Mouse (Mus musculus): ENCODE measurements at regions not wholly inside any gene's neighbourhood (a gene's known extent, or its start where the extent isn't known, plus 50 kb on each side); places are given as distances from the start of the nearest gene placed in this dataset.

DNA sequence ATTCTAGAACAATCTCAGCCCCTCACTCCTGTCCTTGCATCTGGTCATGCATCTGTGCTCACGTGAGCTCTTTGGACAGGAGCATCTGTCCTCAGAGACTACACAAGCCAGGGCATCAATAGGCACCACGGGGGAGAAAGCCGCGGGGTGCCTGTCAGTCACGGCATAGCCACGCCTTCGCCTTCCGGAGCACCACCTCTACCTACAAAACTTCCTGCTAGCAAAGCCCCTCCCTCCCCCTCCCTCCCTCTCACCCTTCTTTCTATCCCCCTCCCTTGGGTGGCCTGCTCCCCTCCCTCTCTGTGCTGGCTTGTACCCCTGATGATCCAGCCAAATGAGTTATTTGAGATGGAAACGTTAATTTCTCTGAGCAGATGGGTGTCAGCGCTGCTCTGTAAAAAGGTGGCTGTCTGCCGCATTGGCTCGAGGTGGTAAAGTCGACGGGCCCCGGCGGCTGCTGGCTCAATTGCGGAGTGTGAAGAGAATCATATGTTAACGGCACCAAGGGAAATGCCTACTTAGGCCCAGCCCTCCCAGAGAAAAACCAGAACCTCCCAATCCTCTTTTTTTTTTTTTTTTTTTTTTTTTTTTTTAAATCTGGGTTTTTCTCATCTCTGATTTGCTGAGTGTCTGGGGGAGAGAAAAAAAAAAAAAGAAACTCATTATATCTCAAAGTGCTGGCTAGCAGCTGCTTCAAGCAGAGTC lies 82.0 kb downstream of the 2410131K14Rik start:
- H3K27me3 ChIP-seq (ENCODE audit: insufficient read depth, low read length), result peaks cover 4% of the 10 kb centered on the region; the same call in 1 of the 2 replicates
- no peaks in the 10 kb centered on the region for H3K9me3 ChIP-seq (replicated peaks)
- DNase-seq (ENCODE audit: low spot score) (no peak), ATAC-seq (ENCODE audit: extremely low read depth, insufficient number of reproducible peaks, low FRiP score, poor library complexity, severe bottlenecking) (no peak)
- peaks cover 5% of the 10 kb centered on the region; the same call in 1 of the 2 replicates for H3K4me1 ChIP-seq (ENCODE audit: insufficient read depth, low read depth, low read length)
- no peaks in the 10 kb centered on the region for H3K36me3 ChIP-seq (replicated peaks)
- H3K4me3 ChIP-seq (ENCODE audit: low read depth, low read length), result no peak overlapping the region
- no peak for TF ChIP-seq CTCF (IDR thresholded peaks at IDR 0.05; ENCODE audit: low read depth, low read length)
- no peak for TF ChIP-seq POLR2AphosphoS5 (IDR thresholded peaks at IDR 0.05; ENCODE audit: insufficient replicate concordance, low read depth, low read length)
- TF ChIP-seq GATA2 (IDR thresholded peaks at IDR 0.05; ENCODE audit: borderline replicate concordance, low read depth, low read length), result no peak
- no peak for TF ChIP-seq GATA1 (IDR thresholded peaks at IDR 0.05; ENCODE audit: borderline replicate concordance, low read length)
- no peak for TF ChIP-seq TAL1 (conservative IDR thresholded peaks at IDR 0.05; ENCODE audit: low read depth, low read length)

DNA sequence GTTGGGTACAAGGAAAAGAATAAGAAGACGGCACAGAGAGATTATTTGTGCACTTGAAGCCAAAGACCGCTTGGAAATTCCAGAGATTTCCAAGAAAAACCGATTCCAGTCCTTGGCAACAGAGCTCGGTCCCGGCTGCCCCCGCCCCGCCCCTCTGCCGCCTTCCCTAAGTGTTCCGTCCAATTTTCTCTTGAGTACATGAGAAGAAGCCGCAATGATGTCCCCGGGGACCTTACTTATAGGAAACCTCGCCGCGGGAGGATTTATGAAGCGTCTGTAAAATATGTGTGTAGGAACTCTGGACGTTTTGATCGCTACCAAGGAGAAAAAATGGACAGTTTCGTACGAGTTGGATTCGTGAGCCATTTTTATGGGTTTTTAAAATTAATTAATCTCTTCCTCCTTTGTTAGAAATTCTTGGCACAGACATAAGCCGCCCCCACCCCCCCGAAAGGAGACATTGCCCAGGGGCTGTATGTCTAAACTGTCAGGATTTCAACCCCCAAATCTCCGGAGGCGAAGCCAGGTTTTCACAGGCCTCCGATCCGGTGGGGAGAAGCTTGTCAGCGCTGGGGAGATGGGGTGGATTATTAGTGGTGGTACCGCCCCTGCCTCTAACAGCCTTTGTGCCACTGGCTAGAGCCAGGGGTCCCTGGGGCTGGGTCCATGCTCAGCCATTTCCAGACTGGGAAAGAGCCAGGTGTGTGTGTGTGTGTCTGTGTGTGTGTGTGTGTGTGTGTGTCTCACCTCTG lies 83.1 kb downstream of the 2410131K14Rik start:
- Histone ChIP-seq H3K4me3 (ENCODE audit: low read depth, low read length) (no peak overlapping the region), H3K36me3 (replicated peaks) (no peaks in the 10 kb centered on the region), H3K27me3 (ENCODE audit: insufficient read depth, low read length) (peaks cover 6% of the 10 kb centered on the region; the same call in 1 of the 2 replicates), H3K9me3 (replicated peaks) (no peaks in the 10 kb centered on the region), H3K4me1 (ENCODE audit: insufficient read depth, low read depth, low read length) (peaks cover 5% of the 10 kb centered on the region; the same call in 1 of the 2 replicates)
- TF ChIP-seq TAL1 (conservative IDR thresholded peaks at IDR 0.05; ENCODE audit: low read depth, low read length) (no peak), POLR2AphosphoS5 (IDR thresholded peaks at IDR 0.05; ENCODE audit: insufficient replicate concordance, low read depth, low read length) (no peak), CTCF (IDR thresholded peaks at IDR 0.05; ENCODE audit: low read depth, low read length) (no peak), GATA1 (IDR thresholded peaks at IDR 0.05; ENCODE audit: borderline replicate concordance, low read length) (no peak), GATA2 (IDR thresholded peaks at IDR 0.05; ENCODE audit: borderline replicate concordance, low read depth, low read length) (no peak)
- ATAC-seq (ENCODE audit: extremely low read depth, insufficient number of reproducible peaks, low FRiP score, poor library complexity, severe bottlenecking), result no peak
- no peak for DNase-seq (ENCODE audit: low spot score)

DNA sequence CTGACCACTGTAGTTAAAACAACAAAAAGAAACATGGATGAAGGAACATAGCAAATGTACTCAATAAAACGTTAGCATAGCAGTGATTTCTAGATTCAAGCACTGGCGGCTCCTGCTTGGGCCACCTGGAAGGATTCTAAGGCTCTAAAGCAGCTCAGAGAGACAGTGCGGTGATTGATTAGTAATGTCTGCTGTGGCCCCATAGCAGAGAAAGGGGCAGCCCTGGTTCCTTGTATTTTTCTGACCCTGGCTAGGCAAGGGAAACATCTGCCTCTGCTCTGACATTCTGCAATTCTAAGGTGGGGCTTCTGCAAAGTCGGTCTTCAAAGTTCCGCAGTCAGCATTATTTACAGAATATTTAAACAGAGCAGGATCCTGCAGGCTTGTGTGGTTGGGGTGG lies 84.1 kb downstream of the 2410131K14Rik start:
- no peaks in the 10 kb centered on the region for H3K9me3 ChIP-seq (replicated peaks)
- H3K27me3 ChIP-seq (ENCODE audit: insufficient read depth, low read length), result peaks cover 7% of the 10 kb centered on the region; the same call in 1 of the 2 replicates
- DNase-seq (ENCODE audit: low spot score) (no peak), ATAC-seq (ENCODE audit: extremely low read depth, insufficient number of reproducible peaks, low FRiP score, poor library complexity, severe bottlenecking) (no peak)
- no peaks in the 10 kb centered on the region for H3K36me3 ChIP-seq (replicated peaks)
- H3K4me1 ChIP-seq (ENCODE audit: insufficient read depth, low read depth, low read length), result peaks cover 5% of the 10 kb centered on the region; the same call in 1 of the 2 replicates
- H3K4me3 ChIP-seq (ENCODE audit: low read depth, low read length), result no peak overlapping the region
- TF ChIP-seq CTCF (IDR thresholded peaks at IDR 0.05; ENCODE audit: low read depth, low read length) (no peak), TAL1 (conservative IDR thresholded peaks at IDR 0.05; ENCODE audit: low read depth, low read length) (no peak), POLR2AphosphoS5 (IDR thresholded peaks at IDR 0.05; ENCODE audit: insufficient replicate concordance, low read depth, low read length) (no peak), GATA2 (IDR thresholded peaks at IDR 0.05; ENCODE audit: borderline replicate concordance, low read depth, low read length) (no peak), GATA1 (IDR thresholded peaks at IDR 0.05; ENCODE audit: borderline replicate concordance, low read length) (no peak)

DNA sequence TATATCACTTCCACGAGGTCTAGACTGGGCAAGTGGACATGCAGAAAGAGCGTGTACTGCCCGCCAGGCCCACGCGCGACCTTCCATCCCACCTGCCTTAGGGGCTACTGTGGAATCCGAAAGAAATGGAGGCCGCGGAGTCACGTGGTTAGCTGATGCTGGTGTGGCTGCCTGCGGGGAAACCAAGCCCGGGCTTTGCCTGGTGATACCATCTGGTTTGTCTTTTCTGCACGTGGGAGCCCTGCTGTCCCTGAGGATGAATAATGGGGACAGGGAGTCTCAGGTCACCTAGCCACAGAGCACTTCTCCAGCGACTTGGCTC lies 86.2 kb downstream of the 2410131K14Rik start:
- no peak for ATAC-seq (ENCODE audit: extremely low read depth, insufficient number of reproducible peaks, low FRiP score, poor library complexity, severe bottlenecking)
- DNase-seq (ENCODE audit: low spot score), result no peak
- H3K4me1 ChIP-seq (ENCODE audit: insufficient read depth, low read depth, low read length), result peaks cover 5% of the 10 kb centered on the region; the same call in 1 of the 2 replicates
- no peak overlapping the region for H3K4me3 ChIP-seq (ENCODE audit: low read depth, low read length)
- no peaks in the 10 kb centered on the region for H3K36me3 ChIP-seq (replicated peaks)
- TF ChIP-seq CTCF (IDR thresholded peaks at IDR 0.05; ENCODE audit: low read depth, low read length) (no peak), GATA1 (IDR thresholded peaks at IDR 0.05; ENCODE audit: borderline replicate concordance, low read length) (no peak), POLR2AphosphoS5 (IDR thresholded peaks at IDR 0.05; ENCODE audit: insufficient replicate concordance, low read depth, low read length) (no peak), TAL1 (conservative IDR thresholded peaks at IDR 0.05; ENCODE audit: low read depth, low read length) (no peak), GATA2 (IDR thresholded peaks at IDR 0.05; ENCODE audit: borderline replicate concordance, low read depth, low read length) (no peak)
- peaks cover 7% of the 10 kb centered on the region; the same call in 1 of the 2 replicates for H3K27me3 ChIP-seq (ENCODE audit: insufficient read depth, low read length)
- H3K9me3 ChIP-seq (replicated peaks), result no peaks in the 10 kb centered on the region

DNA sequence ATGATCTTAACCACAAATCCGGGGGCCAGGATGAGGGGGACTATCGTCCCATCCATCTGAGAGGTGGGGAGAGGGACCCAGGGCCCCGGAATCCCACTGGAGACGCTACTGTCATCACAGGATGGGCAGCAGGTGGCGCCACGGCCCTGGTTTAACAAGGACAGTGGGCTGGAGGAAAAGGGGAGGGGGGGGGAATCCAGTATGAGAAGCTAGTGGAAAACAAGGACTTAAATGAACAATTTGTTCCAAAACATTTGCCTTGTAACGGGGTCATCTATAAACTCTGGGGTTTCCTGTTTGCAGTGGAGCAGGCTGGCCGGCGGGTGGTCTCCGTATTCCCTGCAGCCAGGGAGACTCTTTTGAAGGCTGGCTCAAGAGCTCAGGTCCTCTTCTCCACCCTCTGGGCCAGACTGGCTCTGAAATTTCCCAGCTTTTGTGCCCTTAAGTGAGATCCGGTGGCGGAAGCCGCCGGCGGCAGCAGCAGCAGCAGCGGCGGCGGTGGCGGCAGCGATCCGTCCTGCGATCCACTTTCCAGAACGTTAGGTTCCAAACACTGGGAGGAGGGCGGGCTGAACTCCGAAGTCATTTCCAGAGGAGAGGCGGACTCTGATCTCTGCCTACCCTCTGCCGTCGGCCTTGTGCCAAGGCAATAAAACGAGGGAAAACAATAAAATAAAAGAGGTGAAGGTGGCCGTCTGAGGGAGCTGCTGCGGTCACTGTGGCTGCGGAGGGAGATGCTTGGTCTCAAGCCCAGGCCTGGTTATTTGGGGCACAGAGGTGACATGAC lies 86.8 kb downstream of the 2410131K14Rik start:
- Histone ChIP-seq H3K27me3 (ENCODE audit: insufficient read depth, low read length) (peaks cover 4% of the 10 kb centered on the region; the same call in 1 of the 2 replicates), H3K4me1 (ENCODE audit: insufficient read depth, low read depth, low read length) (peaks cover 5% of the 10 kb centered on the region; the same call in 1 of the 2 replicates), H3K4me3 (ENCODE audit: low read depth, low read length) (no peak overlapping the region), H3K36me3 (replicated peaks) (no peaks in the 10 kb centered on the region), H3K9me3 (replicated peaks) (0 out of 2 replicates have a peak, but pooled peaks cover 2% of the 10 kb centered on the region)
- no peak for ATAC-seq (ENCODE audit: extremely low read depth, insufficient number of reproducible peaks, low FRiP score, poor library complexity, severe bottlenecking)
- TF ChIP-seq GATA2 (IDR thresholded peaks at IDR 0.05; ENCODE audit: borderline replicate concordance, low read depth, low read length), result no peak
- DNase-seq (ENCODE audit: low spot score), result peak; percentile 8

DNA sequence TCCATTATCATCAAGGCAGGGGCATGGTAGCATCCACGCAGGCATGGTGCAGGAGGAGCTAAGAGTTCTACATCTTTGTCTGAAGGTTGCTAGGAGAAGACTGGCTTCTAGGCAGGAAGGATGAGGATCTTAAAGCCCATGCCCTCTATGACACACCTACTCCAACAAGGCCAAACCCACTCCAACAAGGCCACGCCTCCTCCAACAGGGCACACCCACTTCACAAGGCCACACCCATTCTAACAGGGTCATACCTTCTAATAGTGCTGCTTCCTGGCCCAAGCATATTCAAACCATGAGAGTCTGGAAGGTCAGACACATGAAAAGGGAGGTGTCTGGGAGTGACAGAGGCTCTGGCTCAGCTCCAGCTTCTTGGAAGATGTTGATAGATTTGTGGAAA lies 89.0 kb downstream of the 2410131K14Rik start:
- TF ChIP-seq POLR2AphosphoS5 (IDR thresholded peaks at IDR 0.05; ENCODE audit: insufficient replicate concordance, low read depth, low read length), result no peak
- TF ChIP-seq GATA2 (IDR thresholded peaks at IDR 0.05; ENCODE audit: borderline replicate concordance, low read depth, low read length), result no peak
- no peak for TF ChIP-seq TAL1 (conservative IDR thresholded peaks at IDR 0.05; ENCODE audit: low read depth, low read length)
- no peak for TF ChIP-seq GATA1 (IDR thresholded peaks at IDR 0.05; ENCODE audit: borderline replicate concordance, low read length)
- TF ChIP-seq CTCF (IDR thresholded peaks at IDR 0.05; ENCODE audit: low read depth, low read length), result no peak
- DNase-seq (ENCODE audit: low spot score) (no peak), ATAC-seq (ENCODE audit: extremely low read depth, insufficient number of reproducible peaks, low FRiP score, poor library complexity, severe bottlenecking) (no peak)
- 0 out of 2 replicates have a peak, but pooled peaks cover 2% of the 10 kb centered on the region for H3K9me3 ChIP-seq (replicated peaks)
- H3K27me3 ChIP-seq (ENCODE audit: insufficient read depth, low read length), result peaks cover 3% of the 10 kb centered on the region; the same call in 1 of the 2 replicates
- H3K4me3 ChIP-seq (ENCODE audit: low read depth, low read length), result no peak overlapping the region
- H3K4me1 ChIP-seq (ENCODE audit: insufficient read depth, low read depth, low read length), result peaks cover 5% of the 10 kb centered on the region; the same call in 1 of the 2 replicates
- no peaks in the 10 kb centered on the region for H3K36me3 ChIP-seq (replicated peaks)

Measured in G1E (cell line).